Mouse (Mus musculus): ENCODE measurements at regions not wholly inside any gene's neighbourhood (a gene's known extent, or its start where the extent isn't known, plus 50 kb on each side); places are given as distances from the start of the nearest gene placed in this dataset.

GRCm38 (mm10) chr19:56199401-56200150, 87.4 kb upstream of the Habp2 start:
- TF ChIP-seq MAX (IDR thresholded peaks at IDR 0.05; ENCODE audit: low read depth) (no peak), MYOD1 (IDR thresholded peaks at IDR 0.05; ENCODE audit: control insufficient read depth in 1 of 3, insufficient read length in 2 of 3, low read depth in 2 of 3) (no peak), POLR2A (IDR thresholded peaks at IDR 0.05; ENCODE audit: insufficient read length, low read depth) (no peak), USF1 (IDR thresholded peaks at IDR 0.05; ENCODE audit: low read depth) (no peak), E2F4 (IDR thresholded peaks at IDR 0.05; ENCODE audit: insufficient read depth) (no peak), POLR2AphosphoS2 (IDR thresholded peaks at IDR 0.05; ENCODE audit: insufficient read length, low read depth) (no peak), MYOG (IDR thresholded peaks at IDR 0.05; ENCODE audit: control insufficient read depth in 1 of 3, insufficient read depth in 1 of 3, insufficient read length in 2 of 3, low read depth in 2 of 3) (no peak), CEBPB (IDR thresholded peaks at IDR 0.05; ENCODE audit: insufficient read depth, poor library complexity, severe bottlenecking) (no peak), SRF (IDR thresholded peaks at IDR 0.05; ENCODE audit: control insufficient read depth, insufficient read length, low read depth) (no peak)

Data from myocyte (in vitro differentiated cells).